Mouse (Mus musculus) cerebellum, adult 11-12 months (tissue): ENCODE data around the gene Arntl.

Experiments
- DNase-seq: peaks from one replicate; pipeline ENCODE4 v3.0.0; 2022

The Arntl gene

DNA sequence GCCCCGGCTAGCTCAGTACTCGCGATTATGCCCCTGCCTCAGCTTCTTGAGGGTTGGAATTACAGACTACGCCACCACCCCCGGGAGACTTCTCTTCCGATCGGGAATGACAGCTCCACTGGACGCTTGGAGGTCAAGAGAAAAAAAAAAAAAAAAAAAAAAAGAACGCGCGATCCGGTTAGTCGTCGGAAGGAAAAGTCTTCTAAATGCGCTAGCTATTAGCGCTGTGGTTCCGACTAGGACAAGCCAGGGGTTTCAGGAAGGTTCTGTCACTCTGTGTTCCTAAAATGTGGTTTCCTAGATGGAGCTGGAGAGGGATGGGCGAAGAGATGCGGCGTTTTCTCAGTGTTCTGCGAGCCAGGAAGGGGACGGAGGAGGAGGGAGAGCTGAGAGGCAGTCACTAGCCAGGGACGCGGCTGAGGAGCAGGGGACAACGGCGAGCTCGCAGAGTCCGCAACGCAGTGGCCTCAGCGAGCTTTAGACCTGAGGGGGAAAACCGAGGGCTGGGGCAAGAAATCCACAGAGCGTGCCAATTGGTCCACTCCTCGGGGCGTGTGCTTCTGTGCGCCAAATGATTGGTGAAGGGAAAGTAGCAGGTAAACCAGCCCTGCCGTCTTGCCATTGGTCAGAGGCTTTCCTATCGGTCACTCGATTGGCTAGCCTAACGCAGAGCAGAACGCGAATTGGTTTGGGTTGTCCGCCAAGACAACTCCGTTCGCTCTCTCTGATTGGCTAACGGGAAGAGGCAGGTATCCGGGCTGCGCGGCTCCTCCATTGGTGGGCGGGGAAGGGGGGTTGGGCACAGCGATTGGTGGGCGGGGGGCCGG is at the start of gene Arntl:
TSS of gene Arntl (plus strand) at position 822 of the 827 bp plus-strand sequence.
- peak; percentile 99 for DNase-seq

DNA sequence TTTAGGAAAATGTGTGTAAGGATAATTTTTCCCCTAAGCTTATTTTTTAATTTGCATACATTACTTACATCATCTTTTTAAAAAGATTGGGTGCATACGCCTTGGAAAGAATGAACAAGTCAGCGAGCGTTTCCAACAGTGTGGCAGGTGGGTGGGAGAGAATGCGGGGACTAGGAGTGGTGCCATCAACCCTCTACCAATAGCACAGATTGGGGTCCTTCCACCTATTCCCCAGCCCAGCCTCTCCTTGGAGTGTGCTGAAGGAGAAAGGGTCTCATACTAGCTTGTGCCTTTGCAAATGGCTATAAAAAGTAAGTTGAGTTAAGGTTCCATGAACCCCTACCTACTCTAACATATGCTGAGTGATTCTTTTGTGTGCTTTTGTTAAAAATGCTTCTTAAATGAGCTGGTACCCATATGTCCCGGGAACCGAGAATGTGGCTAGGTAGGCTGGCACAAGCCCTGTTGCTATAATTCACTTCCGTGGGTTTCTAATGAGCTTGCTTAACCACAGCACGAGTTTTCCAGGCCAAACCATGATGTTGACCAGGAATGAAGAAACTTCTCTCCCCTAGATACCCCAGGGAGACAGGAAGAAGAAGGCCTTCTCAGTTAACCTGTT is 46.1 kb upstream of the Arntl start:
- no peak for DNase-seq

DNA sequence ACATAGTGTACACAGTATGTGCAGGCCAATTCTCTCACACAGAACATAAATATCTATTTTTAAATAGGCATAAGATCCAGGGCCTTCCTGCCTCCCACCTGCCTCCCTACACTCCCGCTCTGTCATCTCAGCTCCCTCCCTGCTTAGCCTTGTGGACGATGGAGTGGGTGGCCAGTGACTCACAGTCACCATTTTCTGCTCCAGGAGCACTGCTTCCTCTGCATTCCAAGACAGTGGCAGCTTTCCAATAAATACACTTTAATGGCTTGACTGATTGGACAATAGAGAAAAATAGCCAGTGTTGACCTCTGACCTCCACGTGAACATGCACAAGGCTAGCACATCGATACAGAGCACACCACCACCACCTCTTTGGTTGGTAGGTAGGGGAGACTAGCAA is 42.5 kb upstream of the Arntl start:
- DNase-seq = no peak

DNA sequence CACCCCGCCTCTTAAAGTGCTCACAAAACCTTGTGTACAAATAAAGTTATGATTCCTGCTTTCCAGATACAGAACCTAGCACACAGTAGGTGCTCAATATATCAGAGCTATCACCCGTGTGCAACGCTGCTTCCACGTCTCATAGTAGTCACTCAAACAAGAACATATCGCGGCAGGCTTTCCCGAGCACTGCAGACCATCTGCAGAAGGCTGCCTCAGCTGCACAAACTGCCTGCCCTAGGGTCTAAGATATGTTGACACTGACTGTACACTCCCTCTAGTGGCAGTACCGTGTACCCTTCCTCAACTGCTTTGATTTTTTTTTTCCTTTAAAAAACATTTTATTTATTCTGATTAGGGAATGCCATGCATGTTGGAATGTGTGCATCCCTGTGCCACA is 40.2 kb upstream of the Arntl start:
- DNase-seq = no peak

DNA sequence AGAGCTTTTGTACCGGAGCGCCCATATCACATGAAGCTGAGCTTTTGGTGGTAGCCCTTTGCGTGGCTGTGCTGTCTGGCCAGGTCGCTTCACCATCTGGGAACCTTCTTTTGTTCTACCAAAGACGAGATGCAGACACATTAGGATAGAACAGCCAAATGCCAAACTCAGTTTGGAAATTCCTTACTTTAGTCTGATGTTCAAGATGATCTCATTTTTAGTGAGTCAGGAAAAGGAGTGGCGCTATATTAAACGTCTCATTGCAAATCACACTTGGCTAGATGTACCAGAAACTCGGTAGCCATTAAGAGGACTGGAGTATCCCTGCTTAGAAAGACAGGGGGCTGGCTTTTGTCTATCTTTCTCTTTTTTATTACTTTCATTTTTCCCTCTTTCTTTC is 38.7 kb upstream of the Arntl start:
- no peak for DNase-seq

DNA sequence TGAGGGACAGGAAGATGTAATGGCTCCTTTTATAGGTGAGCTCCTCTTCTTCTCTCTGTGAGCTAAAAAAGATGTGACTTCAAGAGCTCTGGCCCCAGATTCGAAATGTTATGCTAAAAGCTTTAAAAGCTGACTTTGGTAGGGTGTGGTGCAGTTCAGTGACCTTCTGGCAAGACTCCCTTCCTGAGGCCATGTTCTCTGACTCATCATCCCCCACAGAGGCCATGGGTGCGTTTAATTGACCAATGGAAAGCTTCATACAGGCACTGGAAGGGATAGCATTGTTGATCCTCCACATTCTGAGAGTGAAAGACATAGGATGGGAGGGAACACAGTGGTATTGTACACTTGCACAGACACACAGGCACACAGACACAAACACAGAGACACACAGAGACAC is 34.8 kb upstream of the Arntl start:
- DNase-seq = no peak

DNA sequence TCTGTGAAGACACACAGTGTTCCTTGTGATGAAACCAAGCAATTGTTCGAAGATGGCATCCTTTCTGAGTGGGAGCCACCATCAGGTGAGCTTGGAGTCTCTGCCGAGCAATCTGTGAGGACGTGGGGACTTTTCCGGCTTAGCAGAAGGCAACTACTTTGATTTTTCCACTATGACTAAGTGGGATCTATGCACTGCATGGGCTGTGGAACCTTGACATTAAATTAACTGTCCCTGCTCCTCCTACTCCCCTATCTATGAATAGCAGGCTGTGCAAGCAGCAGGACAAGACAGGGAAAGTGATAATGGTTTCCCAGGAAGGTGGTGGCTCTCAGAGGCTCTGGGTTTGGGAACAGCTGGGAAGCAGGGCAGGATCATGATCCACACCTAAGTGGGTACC is 31.8 kb upstream of the Arntl start:
- no peak for DNase-seq

DNA sequence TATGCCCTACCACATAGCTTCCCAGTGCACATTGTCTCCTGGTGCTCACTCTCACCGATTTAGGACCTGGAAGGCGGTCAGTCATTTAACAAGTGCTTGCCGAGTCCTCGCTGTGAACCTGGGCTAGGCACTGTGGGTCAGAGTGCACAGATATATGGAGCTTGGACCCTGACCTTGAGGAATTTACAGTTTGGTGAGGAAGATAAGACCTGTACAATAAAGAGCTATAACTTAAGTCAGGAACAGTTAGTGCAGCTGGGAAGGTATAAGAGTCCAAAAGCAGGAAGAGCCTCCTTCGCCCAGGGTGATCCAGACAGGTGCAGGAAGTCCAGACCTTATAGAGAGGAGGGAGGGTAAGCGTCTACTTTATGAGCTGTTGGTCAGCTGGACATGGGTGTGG is 29.2 kb upstream of the Arntl start:
- DNase-seq = no peak

DNA sequence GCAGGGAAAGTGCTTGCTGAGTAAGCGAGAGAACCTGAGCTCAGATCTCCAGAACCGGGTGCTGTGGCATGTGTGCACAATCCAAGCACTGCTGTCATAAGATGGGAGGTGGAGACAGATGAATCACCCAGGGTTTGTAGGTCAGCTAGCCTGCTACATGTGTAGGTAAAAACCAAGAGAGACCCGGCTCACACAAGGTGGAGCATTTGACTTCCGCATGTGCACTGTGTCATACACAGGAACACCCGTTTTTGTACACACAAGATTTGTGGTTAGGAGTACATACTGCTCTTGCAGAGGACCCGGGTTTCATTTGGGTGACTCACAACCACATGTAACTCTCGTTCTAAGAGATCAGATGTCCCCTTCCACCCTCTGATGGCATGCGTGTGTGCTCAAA is 23.5 kb upstream of the Arntl start:
- no peak for DNase-seq

DNA sequence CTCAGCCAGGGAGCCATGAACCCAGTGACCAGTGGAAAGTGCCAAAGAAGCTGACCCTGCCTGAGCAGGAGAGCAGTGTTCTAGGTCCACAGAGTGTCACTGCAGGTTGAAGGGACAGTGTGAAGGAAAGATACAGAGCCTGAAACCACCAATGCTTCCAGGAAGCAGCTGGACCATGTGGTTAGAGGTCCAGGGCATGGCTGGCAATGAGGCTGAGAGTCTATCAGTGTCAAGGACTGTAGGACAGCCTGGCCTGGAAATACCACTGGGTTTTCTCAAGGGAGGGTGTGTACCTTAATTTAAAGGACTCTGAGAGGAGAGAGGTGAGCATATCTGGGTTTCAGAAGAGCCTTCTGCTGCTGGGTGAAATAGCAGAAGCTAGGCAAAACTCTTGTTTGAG is 22.2 kb upstream of the Arntl start:
- no peak for DNase-seq

DNA sequence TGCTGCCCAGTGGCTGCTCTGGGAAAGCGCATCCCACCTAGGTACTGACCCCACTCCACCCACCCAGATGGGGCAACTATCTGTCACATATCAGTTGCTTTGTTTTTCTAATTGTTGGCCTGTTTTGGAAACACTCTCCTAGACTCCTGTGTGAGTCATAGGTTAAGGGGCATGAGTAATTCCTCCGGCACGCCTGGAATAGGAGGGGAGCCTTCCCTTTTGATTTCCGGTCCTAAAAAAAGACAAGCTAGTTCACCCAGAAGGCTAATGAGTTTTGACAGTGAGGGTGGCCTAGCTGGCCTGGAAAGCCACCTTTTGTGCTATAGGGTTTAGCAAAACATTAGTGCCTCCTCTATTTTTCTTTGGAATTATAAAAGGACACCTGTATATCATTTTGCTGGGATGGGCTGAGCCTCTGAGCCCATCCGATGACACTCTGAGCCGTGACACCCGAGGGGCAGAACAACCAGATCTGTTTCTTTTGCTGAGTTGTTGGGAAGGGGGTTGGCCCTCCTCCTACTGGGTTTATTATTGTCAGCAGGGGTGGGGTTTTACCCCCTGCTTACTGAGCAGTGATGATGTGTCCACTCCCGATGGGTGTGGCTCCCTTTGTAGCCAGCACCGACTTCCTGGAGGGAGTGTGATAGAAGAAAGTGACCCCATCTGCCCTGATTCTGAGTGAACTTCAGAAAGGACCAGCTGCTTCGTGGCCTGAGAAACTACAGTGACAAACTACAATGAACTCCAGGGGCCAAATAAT is 21.0 kb upstream of the Arntl start:
- DNase-seq = no peak

DNA sequence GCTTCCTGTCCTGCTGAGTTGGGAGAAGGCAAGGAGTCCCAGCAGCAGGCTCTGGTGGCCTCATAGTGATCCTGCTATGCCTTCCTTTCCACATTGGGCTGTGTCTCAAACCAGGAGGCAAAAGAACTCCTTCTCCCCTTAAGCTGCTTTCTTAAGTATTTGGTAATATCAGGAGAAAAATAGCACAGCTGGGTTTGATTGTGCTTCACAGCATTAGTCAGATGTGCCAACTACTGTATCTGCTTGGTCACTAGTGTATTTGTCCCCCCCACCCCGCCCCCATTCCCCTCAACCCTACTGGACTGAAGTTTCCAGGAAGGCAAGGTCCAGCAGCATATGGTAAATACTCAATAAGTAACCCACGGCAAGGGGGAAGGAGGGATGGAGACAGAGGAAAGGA is 19.2 kb upstream of the Arntl start:
- no peak for DNase-seq

DNA sequence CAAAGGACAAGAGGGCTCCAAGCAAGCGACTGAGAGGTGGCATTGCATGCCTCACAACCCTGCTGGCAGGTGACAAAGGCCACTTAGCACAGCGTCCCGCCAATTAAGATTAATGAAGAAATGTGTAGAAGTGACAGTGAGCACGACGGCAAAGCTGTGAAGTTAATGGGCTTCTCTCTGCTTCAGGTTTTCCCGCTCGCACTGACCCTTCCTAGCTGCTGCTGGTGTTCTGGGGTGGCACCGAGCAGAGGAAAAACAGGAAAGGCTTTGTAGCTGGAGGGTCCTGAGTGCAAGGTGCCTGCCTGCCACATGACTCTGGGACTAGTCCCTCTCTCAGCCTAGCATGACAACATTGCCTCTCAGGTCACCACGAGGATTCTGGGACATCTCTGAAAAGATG is 18.7 kb upstream of the Arntl start:
- DNase-seq = no peak

DNA sequence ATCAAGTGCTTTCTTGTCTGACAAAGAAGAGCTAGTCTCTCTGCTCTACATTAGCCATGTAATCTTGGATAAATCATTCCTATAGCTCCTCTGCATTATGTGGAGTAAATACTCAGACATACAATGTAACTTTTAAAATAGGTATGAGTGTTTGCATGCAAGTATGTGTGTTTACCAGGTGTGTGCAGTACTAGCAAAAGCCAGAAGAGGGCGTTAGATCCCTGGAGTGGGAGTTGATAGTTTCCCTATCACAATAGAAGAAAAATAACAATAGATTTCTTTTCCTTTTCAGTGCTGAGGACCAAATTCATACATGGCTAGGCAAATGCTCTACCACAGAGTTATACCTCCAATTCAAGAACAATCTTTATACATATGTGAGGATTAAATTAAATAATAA is 15.5 kb upstream of the Arntl start:
- DNase-seq = no peak

DNA sequence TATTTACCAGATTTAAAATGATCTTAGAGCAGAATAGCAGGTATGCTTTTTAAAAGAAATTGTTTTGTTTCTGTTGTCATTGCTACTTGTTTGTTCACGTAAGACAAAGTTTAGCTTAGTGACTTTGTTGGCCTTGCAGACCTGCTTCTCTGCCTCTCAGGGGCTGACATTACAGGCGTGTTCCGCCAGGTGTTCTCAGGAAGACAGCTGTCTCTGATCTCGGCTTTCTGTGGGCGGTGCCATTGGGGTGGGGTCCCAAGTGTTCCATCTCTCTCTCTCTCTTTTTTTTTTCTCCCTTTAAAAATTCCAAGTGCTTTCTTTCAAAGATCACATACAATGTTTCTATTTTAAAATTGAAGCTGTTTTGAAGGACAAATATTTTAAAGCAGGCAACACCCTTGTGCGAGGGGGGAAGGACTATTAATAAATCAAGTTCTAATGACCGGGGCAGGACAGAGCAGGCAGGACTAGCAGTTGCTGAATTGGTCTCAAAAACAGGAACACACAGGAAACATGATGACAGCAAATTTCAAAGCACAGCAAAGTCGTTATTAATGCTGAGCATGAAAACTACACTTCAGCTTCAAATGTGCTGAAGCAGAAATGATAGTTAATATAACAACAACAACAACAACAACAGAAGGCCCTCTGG is 14.4 kb upstream of the Arntl start:
- no peak for DNase-seq

DNA sequence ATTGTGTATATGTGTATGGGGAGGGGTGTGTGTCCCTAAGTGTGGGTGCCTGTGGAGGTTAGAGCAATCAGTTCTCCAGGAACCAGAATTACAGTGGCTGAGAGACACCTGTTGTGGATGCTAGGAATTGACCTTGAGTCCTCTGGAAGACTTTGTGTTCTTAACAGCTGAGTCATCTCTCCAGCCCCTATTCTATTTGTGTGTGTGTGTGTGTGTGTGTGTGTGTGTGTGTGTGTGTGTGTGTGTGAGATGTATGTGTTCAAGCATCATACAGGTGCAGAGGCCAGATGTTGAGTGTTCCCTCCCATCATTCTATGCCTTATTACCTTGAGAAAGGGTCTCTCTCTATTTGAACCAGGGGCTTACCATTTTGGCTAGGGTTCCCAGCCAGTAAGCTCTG is 13.4 kb upstream of the Arntl start:
- no peak for DNase-seq

DNA sequence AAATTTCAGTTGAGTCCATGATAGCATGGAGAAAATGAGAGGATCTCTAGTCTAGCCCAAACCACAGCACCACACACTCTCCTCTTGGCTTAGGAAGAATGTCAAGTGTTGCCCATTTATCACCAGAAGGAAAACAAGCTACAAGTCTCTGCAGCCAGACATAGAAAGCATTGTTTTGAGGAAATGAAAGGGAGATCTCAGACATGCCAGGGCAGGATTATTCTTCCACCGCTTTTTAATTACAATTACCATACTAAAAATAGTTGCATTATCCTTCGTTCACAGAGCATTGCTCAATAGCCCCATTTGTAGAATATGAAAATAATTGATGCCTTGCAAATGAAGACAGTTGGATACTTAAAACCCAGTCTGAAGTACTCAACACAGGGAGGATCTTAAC is 12.0 kb upstream of the Arntl start:
- DNase-seq = no peak

DNA sequence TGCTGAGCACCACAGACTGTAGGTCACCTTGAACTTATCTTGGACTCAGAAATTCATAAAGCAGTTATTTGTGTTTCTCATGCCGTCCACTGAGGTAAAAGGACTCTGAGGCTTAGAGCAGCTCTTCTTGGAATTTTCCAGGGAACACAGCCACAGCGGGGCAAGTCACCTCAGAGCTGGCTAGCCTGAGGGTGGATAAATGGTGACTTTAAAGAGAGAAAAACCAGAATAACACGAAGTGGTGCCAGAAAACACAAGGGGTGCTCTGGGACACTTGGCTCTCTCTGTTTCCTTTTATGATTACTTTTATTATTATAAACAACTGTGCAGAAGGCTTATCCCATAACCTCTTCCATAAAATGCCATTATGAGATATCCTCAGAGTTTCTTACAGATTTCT is 11.1 kb upstream of the Arntl start:
- DNase-seq = no peak

DNA sequence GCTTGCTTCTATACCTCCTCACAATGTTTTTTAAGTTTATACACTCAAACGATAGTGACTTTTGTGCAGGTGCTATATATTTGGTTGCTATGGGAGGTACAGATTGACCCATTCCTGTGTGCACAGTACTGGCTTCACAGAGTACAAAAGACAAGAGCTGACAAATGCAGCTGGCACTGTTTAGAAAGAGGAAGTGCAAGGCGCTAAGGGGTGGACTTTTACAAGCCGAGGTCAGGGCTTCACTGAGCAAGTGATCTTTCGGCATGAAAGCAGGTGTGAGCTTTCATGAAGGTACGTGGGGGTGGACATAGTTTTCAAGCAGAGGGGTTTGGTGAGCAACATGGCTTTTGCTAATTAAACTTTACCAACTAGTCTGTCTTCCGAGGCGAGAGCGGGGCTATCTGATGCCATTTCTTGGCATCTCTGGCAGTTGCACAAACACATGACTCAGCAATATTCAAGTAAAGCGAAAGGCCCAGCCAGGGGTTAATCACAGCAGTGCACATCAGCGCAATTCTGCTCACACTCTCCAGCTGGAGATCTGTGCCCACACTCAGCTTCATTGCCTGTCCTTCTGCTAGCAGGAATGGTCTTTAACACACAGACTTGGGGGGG is 10.0 kb upstream of the Arntl start:
- DNase-seq = no peak

DNA sequence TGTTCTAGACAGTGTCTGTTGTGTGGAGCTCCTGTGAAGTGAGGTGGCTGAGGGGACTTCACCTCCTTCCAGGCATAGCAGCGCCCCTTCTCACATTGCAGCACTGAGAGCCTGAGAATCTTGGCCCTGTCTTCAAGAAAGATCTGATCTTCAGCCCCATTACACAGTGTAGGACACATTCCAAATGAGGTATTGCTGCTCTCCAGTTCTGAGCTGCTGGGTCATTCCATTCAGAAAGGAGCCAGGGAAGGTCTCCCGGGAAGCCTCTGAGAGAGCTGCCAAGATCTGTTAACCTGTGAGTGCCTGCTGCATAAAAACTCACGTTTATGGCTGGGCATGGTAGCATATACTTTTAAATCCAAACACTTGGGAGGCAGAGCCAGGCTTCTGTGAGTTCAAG is 5.7 kb upstream of the Arntl start:
- DNase-seq = no peak

DNA sequence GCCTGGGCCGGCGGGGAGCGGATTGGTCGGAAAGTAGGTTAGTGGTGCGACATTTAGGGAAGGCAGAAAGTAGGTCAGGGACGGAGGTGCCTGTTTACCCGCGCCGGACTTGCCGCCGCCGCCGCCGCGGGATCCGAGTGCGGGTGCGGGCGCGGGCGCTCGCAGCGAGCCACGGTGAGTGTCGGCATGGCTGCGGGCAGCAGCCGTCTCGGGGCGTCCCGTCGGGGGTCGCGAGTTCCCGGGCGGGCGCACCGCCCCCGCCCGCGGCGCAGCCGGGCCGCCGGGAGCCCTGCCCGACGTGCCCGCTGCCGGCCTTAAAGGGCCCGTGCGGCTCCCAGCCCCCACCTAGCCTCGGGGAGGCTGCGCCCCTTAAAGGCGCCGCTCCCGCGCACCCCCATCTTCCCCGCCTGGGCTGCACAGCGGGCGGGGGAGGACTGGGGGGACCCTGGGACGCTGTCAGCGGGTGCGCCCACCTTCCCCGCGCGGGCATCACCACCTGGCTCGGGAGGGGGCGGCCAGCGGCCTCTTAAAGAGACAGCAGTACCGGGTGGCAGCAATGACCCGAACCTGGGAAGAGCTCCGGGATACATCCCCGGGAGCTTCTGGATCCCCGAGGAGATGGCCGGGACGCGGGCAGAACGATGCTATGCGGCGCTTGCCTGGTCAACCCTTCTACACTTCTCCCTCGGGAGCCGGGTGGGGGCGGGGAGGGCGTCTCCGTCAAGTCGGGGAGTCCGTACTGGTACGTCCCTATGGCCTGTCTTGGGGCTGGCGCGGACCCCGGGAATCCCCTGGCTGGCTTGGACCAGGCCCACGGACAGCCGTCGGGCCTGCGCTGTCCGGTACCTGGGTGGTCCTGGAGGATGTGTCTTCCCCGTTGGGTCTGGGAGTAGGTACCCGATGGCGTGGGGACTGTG is 464 bp downstream of the Arntl start:
- DNase-seq = peak; percentile 71

DNA sequence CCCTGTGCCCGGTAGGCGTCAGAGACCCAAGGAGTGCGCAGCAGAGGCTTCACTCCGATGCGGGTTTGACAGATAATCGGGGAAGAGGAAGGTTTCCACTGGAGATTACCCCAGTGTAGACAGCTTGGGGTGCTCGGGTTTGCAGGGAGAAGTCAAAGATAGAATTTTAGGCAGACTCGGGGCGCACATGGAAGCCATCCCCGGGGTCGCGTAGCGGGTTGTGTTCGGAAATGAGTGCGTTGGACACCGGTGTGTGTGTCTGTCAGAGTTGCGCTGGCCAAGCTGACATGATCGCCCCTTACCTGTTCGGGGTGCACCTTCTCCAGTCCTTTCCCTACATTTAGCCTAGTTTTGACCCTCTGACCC is 1.1 kb downstream of the Arntl start:
- DNase-seq = no peak
